Comparison of ENCODE assay signal across 8 mouse cellular contexts in genomic region chr8:126422920-126423300, GRCm38 (mm10). TPM values are rescaled to one million over a fixed set of nuclear protein-coding genes. Genes with fewer than 3 reads are reported as not detected.
DNase-seq lines count a peak whose midpoint lies in the region; ATAC-seq and TF ChIP-seq lines count a peak whose summit lies in the region.

No protein-coding gene starts in this region.

- H3K27ac ChIP-seq in lung, embryonic 14.5 days (ENCODE audit: low read depth): peak overlapping the region; percentile 75; the same call in 1 of the 2 replicates
- no peak overlapping the region for H3K27ac ChIP-seq in forebrain, embryonic 11.5 days (ENCODE audit: low read depth, low read length)
- peak overlapping the region; percentile 67 for H3K27ac ChIP-seq in midbrain, embryonic 12.5 days (replicated peaks)

- H3K4me1 ChIP-seq in lung, embryonic 14.5 days (ENCODE audit: insufficient read depth): no peaks in the 10 kb centered on the region
- H3K4me1 ChIP-seq in forebrain, embryonic 11.5 days (replicated peaks; ENCODE audit: control insufficient read depth, insufficient read depth, low read length): peaks cover 5% of the 10 kb centered on the region; the same call in 1 of the 2 replicates
- peaks cover 14% of the 10 kb centered on the region for H3K4me1 ChIP-seq in midbrain, embryonic 12.5 days

- peaks cover 30% of the 10 kb centered on the region for H3K36me3 ChIP-seq in lung, embryonic 14.5 days (ENCODE audit: insufficient read depth)
- H3K36me3 ChIP-seq in forebrain, embryonic 11.5 days (ENCODE audit: control insufficient read depth, insufficient read depth, low read length): no peaks in the 10 kb centered on the region; the same call in 1 of the 2 replicates
- peaks cover 23% of the 10 kb centered on the region for H3K36me3 ChIP-seq in midbrain, embryonic 12.5 days

- no peak for TF ChIP-seq CTCF in lung, embryonic 14.5 days (IDR thresholded peaks at IDR 0.05; ENCODE audit: low read depth)

- no peaks in the 10 kb centered on the region for H3K9me3 ChIP-seq in lung, embryonic 14.5 days (ENCODE audit: low read depth, low read length)
- no peaks in the 10 kb centered on the region for H3K9me3 ChIP-seq in forebrain, embryonic 11.5 days (ENCODE audit: control insufficient read depth, low read length)
- no peaks in the 10 kb centered on the region for H3K9me3 ChIP-seq in midbrain, embryonic 12.5 days

- WGBS in lung, embryonic 14.5 days: 7% methylated on average over 9 of the region's 9 CpGs
- WGBS in forebrain, embryonic 11.5 days: 14% methylated on average over 9 of the region's 9 CpGs
- WGBS in midbrain, embryonic 12.5 days: 9% methylated on average over 9 of the region's 9 CpGs

- H3K4me3 ChIP-seq in lung, embryonic 14.5 days (ENCODE audit: low read depth, low read length): peak overlapping the region; percentile 89
- H3K4me3 ChIP-seq in forebrain, embryonic 11.5 days (ENCODE audit: low read depth, low read length): peak overlapping the region; percentile 87
- peak overlapping the region; percentile 92 for H3K4me3 ChIP-seq in midbrain, embryonic 12.5 days

- H3K9ac ChIP-seq in lung, embryonic 14.5 days: peak overlapping the region; percentile 91
- peak overlapping the region; percentile 83 for H3K9ac ChIP-seq in forebrain, embryonic 11.5 days (ENCODE audit: low read length)
- H3K9ac ChIP-seq in midbrain, embryonic 12.5 days (replicated peaks): peak overlapping the region; percentile 89

- peak overlapping the region; percentile 88 for H3K4me2 ChIP-seq in lung, embryonic 14.5 days
- peak overlapping the region; percentile 84 for H3K4me2 ChIP-seq in forebrain, embryonic 11.5 days (ENCODE audit: low read depth, low read length, severe bottlenecking)
- peak overlapping the region; percentile 85 for H3K4me2 ChIP-seq in midbrain, embryonic 12.5 days (replicated peaks)

- no peaks in the 10 kb centered on the region for H3K27me3 ChIP-seq in lung, embryonic 14.5 days (ENCODE audit: insufficient read depth, low read length)
- H3K27me3 ChIP-seq in forebrain, embryonic 11.5 days (ENCODE audit: control insufficient read depth, insufficient read depth, low read length): no peaks in the 10 kb centered on the region
- H3K27me3 ChIP-seq in midbrain, embryonic 12.5 days: no peaks in the 10 kb centered on the region

- peak; percentile 30 for DNase-seq in lung, embryonic 14.5 days
- DNase-seq in lung, postnatal 4 days: no peak
- DNase-seq in forebrain, embryonic 11.5 days (ENCODE audit: low spot score): no peak
- peak; percentile 45 for DNase-seq in kidney, postnatal 14 days
- DNase-seq in spleen, postnatal 14 days (ENCODE audit: low spot score in 2 of 2): no peak

- ATAC-seq in lung, embryonic 14.5 days (ENCODE audit: insufficient read depth): peak; percentile 68
- ATAC-seq in activated CD4-positive, CD25-positive, alpha-beta regulatory T cell, adult 4 months: peak; percentile 3
- ATAC-seq in forebrain, embryonic 11.5 days (replicated peaks; ENCODE audit: low FRiP score): peak; percentile 52
- ATAC-seq in midbrain, embryonic 12.5 days (ENCODE audit: low FRiP score, low read depth): peak; percentile 55
- ATAC-seq in CD4-positive, CD25-positive, alpha-beta regulatory T cell, adult 4 months: no peak

RNA-seq across cellular contexts. Expression of gene Coa6, which starts 0.6 kb away (rescaled TPM):
- 47.7 and 51.4 TPM in 2 replicates for polyA plus RNA-seq in lung, embryonic 14.5 days (2014; fragmentation: Nextera tagmentation; extraction: Ambion mirVana)
- 10 to 100 TPM; 47.9 to 64.2 TPM for polyA plus RNA-seq in activated CD4-positive, CD25-positive, alpha-beta regulatory T cell, adult 4 months (2017; shearing (Covaris generic))
- polyA plus RNA-seq in forebrain, embryonic 11.5 days (2014; fragmentation: Nextera tagmentation; extraction: Ambion mirVana): 44.1 and 44.2 TPM in 2 replicates
- 41.4 and 41.5 TPM in 2 replicates for polyA plus RNA-seq in midbrain, embryonic 12.5 days (2016; fragmentation: Nextera tagmentation; extraction: Ambion mirVana)
- 10 to 100 TPM; 49.3 to 50.9 TPM for polyA plus RNA-seq in CD4-positive, CD25-positive, alpha-beta regulatory T cell, adult 4 months (2017; shearing (Covaris generic))

RNA-seq across cellular contexts. Expression of gene Tarbp1, which starts 52.0 kb away (rescaled TPM):
- 5.0 TPM in 2 replicates for polyA plus RNA-seq in lung, embryonic 14.5 days (2014; fragmentation: Nextera tagmentation; extraction: Ambion mirVana)
- 1 to 10 TPM; 2.0 to 2.6 TPM for polyA plus RNA-seq in activated CD4-positive, CD25-positive, alpha-beta regulatory T cell, adult 4 months (2017; shearing (Covaris generic))
- polyA plus RNA-seq in forebrain, embryonic 11.5 days (2014; fragmentation: Nextera tagmentation; extraction: Ambion mirVana): 3.1 and 3.7 TPM in 2 replicates
- polyA plus RNA-seq in midbrain, embryonic 12.5 days (2016; fragmentation: Nextera tagmentation; extraction: Ambion mirVana): 2.3 TPM in 2 replicates
- 1 to 10 TPM; 2.0 to 2.2 TPM for polyA plus RNA-seq in CD4-positive, CD25-positive, alpha-beta regulatory T cell, adult 4 months (2017; shearing (Covaris generic))

Comparison
In these comparisons a context has a peak if more than half of its experiments do, and no peak if none do; other contexts are left out.
1. DNase-seq: peak in lung, embryonic 14.5 days (single experiment) and kidney, postnatal 14 days (single experiment); none in lung, postnatal 4 days (0 of 2), forebrain, embryonic 11.5 days (single experiment) and spleen, postnatal 14 days (0 of 2).
2. Peak in every context shown above with its lines, with median percentiles within 50 percentile points of each other: H3K4me2 ChIP-seq, H3K4me3 ChIP-seq and H3K9ac ChIP-seq.